In the genomic region with DNA sequence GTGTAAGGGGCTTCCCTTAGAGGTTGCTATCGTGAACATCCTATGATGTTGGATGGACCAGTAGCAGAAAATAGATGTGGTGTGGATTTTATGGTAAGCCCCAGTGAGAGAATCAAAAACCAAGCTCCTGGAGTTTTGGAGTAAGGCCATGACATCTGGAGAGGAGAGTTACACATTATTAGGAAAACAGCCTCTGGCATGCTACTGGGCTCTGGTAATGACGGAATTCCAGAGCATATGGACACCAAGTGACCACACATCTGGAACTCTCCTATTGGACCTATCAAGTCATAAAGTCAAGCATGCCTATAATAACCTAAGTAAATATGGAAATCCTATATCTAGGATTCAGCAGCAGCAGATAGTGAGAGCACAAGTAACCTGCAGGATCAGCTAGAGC, we compare ENCODE assay signal across 16 mouse cellular contexts.
"Had no signal": no experiment of that assay in that cellular context is flagged by ENCODE, and none has a peak within 500 bp of the region (broad histone marks: within the 10 kb centered on the region; RNA-seq: fewer than 3 reads in every experiment).

No protein-coding gene starts in this region.

- H3K27ac ChIP-seq: neural tube, embryonic 13.5 days; neural tube, embryonic 15.5 days; stomach, embryonic 15.5 days; stomach, postnatal 0 days had no signal

- H3K4me1 ChIP-seq: neural tube, embryonic 13.5 days; neural tube, embryonic 15.5 days; stomach, embryonic 15.5 days had no signal

- H3K36me3 ChIP-seq: neural tube, embryonic 13.5 days; neural tube, embryonic 15.5 days; stomach, embryonic 15.5 days had no signal

- H3K4me2 ChIP-seq: neural tube, embryonic 13.5 days; neural tube, embryonic 15.5 days; stomach, embryonic 15.5 days had no signal

- DNase-seq: retina, postnatal 1 day; right cerebral cortex, adult 18-20 months; right cerebral cortex, postnatal 14 days; right cerebral cortex, postnatal 25 days; right cerebral cortex, postnatal 4 days; spleen, adult 18-20 months; thymus, adult 18-20 months; thymus, adult 2 months; thymus, postnatal 14 days; thymus, postnatal 25 days; thymus, postnatal 36 days; thymus, postnatal 4 days had no signal

- H3K4me3 ChIP-seq: neural tube, embryonic 13.5 days; neural tube, embryonic 15.5 days; stomach, embryonic 15.5 days had no signal

- H3K27me3 ChIP-seq: neural tube, embryonic 13.5 days; neural tube, embryonic 15.5 days; stomach, embryonic 15.5 days had no signal

- H3K9me3 ChIP-seq: neural tube, embryonic 13.5 days; neural tube, embryonic 15.5 days; stomach, embryonic 15.5 days had no signal

- H3K9ac ChIP-seq: neural tube, embryonic 13.5 days; neural tube, embryonic 15.5 days; stomach, embryonic 15.5 days had no signal
